Mouse (Mus musculus): Measurements from ENCODE around the gene H2-T23.

The H2-T23 gene

GRCm38 (mm10) chr17:36023710-36024654 is 8.7 kb downstream of the H2-T23 start:
- DNase-seq (ENCODE audit: low spot score in 2 of 2) = peak in 1 of 2 experiments; percentile 49

- no peak for DNase-seq (ENCODE audit: low spot score in 2 of 2)
Observed at GRCm38 (mm10) chr17:36022922-36023321, 9.7 kb downstream of the H2-T23 start.

- no peak for DNase-seq (ENCODE audit: low spot score in 2 of 2)
Observed at GRCm38 (mm10) chr17:36022098-36022497, 10.6 kb downstream of the H2-T23 start.

GRCm38 (mm10) chr17:36021309-36021708 is 11.3 kb downstream of the H2-T23 start:
- no peak for DNase-seq (ENCODE audit: low spot score in 2 of 2)

- peak in 1 of 2 experiments; percentile 51 for DNase-seq (ENCODE audit: low spot score in 2 of 2)
Observed at GRCm38 (mm10) chr17:36020191-36021073, 12.2 kb downstream of the H2-T23 start, which contains the start of gene H2-T24. Gene H2-T24 (minus strand): TSS chr17:36020560.

- no peak for DNase-seq (ENCODE audit: low spot score in 2 of 2)
Observed at GRCm38 (mm10) chr17:36019519-36019918, 13.1 kb downstream of the H2-T23 start.

GRCm38 (mm10) chr17:36018979-36019378 is 13.7 kb downstream of the H2-T23 start:
- no peak for DNase-seq (ENCODE audit: low spot score in 2 of 2)

- no peak for DNase-seq (ENCODE audit: low spot score in 2 of 2)
Observed at GRCm38 (mm10) chr17:36017046-36017445, 15.6 kb downstream of the H2-T23 start.

GRCm38 (mm10) chr17:36014977-36015376 is 17.7 kb downstream of the H2-T23 start:
- DNase-seq (ENCODE audit: low spot score in 2 of 2) = no peak

- DNase-seq (ENCODE audit: low spot score in 2 of 2) = peak in 1 of 2 experiments; percentile 36
Observed at GRCm38 (mm10) chr17:36004409-36004808, 28.2 kb downstream of the H2-T23 start.

- DNase-seq (ENCODE audit: low spot score in 2 of 2) = no peak
Observed at GRCm38 (mm10) chr17:36003331-36003730, 29.3 kb downstream of the H2-T23 start.

- no peak for DNase-seq (ENCODE audit: low spot score in 2 of 2)
Observed at GRCm38 (mm10) chr17:36001966-36002365, 30.7 kb downstream of the H2-T23 start.

- DNase-seq (ENCODE audit: low spot score in 2 of 2) = no peak
Observed at GRCm38 (mm10) chr17:36001121-36001897, 31.3 kb downstream of the H2-T23 start.

- no peak for DNase-seq (ENCODE audit: low spot score in 2 of 2)
Observed at GRCm38 (mm10) chr17:36000349-36000748, 32.3 kb downstream of the H2-T23 start.

- no peak for DNase-seq (ENCODE audit: low spot score in 2 of 2)
Observed at GRCm38 (mm10) chr17:35999356-35999755, 33.3 kb downstream of the H2-T23 start.

GRCm38 (mm10) chr17:35998545-35999305 is 33.9 kb downstream of the H2-T23 start:
- no peak for DNase-seq (ENCODE audit: low spot score in 2 of 2)

GRCm38 (mm10) chr17:35997713-35998510 is 34.7 kb downstream of the H2-T23 start:
- DNase-seq (ENCODE audit: low spot score in 2 of 2) = peak in 1 of 2 experiments; percentile 26

- peak; percentile 90 to 93 for DNase-seq (ENCODE audit: low spot score in 2 of 2)
Observed at GRCm38 (mm10) chr17:35996949-35997348, 35.7 kb downstream of the H2-T23 start.

GRCm38 (mm10) chr17:35994879-35995240 is 37.8 kb downstream of the H2-T23 start:
- DNase-seq (ENCODE audit: low spot score in 2 of 2) = no peak
